Mouse (Mus musculus) forebrain, embryonic 15.5 days (tissue): ENCODE results near the gene Dlat. TPM values are rescaled to one million over a fixed set of nuclear protein-coding genes. Genes with fewer than 3 reads are reported as not detected.

Experiments used
- polyA plus RNA-seq: library from polyadenylated mRNA; unstranded; fragments of >200 nt; fragmentation: Nextera tagmentation; extraction: Ambion mirVana; gene quantifications from 2 replicates; pipeline ENCODE4 v1.2.1, GENCODE M21; 2015

The Dlat gene
- polyA plus RNA-seq, 1 experiment from 2014 or later: 43.9 TPM

Other genes starting within 250 kb of the Dlat start
- 0.23 TPM in 1 of 2 replicates, not detected in the other for gene Plet1, start 165.3 kb downstream of the Dlat start, polyA plus RNA-seq
- 89.4 and 93.4 TPM in 2 replicates for gene Pts, start 131.1 kb downstream of the Dlat start, polyA plus RNA-seq
- 12.6 and 16.5 TPM in 2 replicates for gene Il18, start 105.0 kb downstream of the Dlat start, polyA plus RNA-seq
- gene Bco2, start 104.6 kb downstream of the Dlat start, polyA plus RNA-seq: 0.36 and 0.43 TPM in 2 replicates
- 0.19 and 0.31 TPM in 2 replicates for gene Tex12, start 98.5 kb downstream of the Dlat start, polyA plus RNA-seq
- gene Sdhd, start 56.0 kb downstream of the Dlat start, polyA plus RNA-seq: 197 and 209 TPM in 2 replicates
- 328 and 352 TPM in 2 replicates for gene Timm8b, start 55.9 kb downstream of the Dlat start, polyA plus RNA-seq
- gene Pih1d2, start 42.5 kb downstream of the Dlat start, polyA plus RNA-seq: 3.6 and 5.8 TPM in 2 replicates
- 22.8 and 23.3 TPM in 2 replicates for gene Nkapd1, start 42.3 kb downstream of the Dlat start, polyA plus RNA-seq
- 24.7 and 26.9 TPM in 2 replicates for gene Dixdc1, start 79.7 kb upstream of the Dlat start, polyA plus RNA-seq
- gene 2310030G06Rik, start 86.8 kb upstream of the Dlat start, polyA plus RNA-seq: 1.4 and 1.5 TPM in 2 replicates
- gene Cryab, start 91.5 kb upstream of the Dlat start, polyA plus RNA-seq: 13.1 and 14.1 TPM in 2 replicates
- 1.4 TPM in 1 of 2 replicates, not detected in the other for gene Hspb2, start 92.6 kb upstream of the Dlat start, polyA plus RNA-seq
- gene Fdxacb1, start 108.5 kb upstream of the Dlat start, polyA plus RNA-seq: 10.9 and 11.0 TPM in 2 replicates
- gene Alg9, start 115.2 kb upstream of the Dlat start, polyA plus RNA-seq: 48.3 and 50.3 TPM in 2 replicates
- gene 1110032A03Rik, start 115.7 kb upstream of the Dlat start, polyA plus RNA-seq: 46.5 and 55.9 TPM in 2 replicates
- gene Ppp2r1b, start 185.5 kb upstream of the Dlat start, polyA plus RNA-seq: 89.6 and 95.9 TPM in 2 replicates